Mouse (Mus musculus) adipocyte (in vitro differentiated cells): ENCODE data around the gene Cyba.

ENCODE experiments used
- DNase-seq: peaks from one replicate; pipeline ENCODE4 v3.0.0-alpha.2; 2016; ENCODE audit warnings: low spot score

The Cyba gene

DNA sequence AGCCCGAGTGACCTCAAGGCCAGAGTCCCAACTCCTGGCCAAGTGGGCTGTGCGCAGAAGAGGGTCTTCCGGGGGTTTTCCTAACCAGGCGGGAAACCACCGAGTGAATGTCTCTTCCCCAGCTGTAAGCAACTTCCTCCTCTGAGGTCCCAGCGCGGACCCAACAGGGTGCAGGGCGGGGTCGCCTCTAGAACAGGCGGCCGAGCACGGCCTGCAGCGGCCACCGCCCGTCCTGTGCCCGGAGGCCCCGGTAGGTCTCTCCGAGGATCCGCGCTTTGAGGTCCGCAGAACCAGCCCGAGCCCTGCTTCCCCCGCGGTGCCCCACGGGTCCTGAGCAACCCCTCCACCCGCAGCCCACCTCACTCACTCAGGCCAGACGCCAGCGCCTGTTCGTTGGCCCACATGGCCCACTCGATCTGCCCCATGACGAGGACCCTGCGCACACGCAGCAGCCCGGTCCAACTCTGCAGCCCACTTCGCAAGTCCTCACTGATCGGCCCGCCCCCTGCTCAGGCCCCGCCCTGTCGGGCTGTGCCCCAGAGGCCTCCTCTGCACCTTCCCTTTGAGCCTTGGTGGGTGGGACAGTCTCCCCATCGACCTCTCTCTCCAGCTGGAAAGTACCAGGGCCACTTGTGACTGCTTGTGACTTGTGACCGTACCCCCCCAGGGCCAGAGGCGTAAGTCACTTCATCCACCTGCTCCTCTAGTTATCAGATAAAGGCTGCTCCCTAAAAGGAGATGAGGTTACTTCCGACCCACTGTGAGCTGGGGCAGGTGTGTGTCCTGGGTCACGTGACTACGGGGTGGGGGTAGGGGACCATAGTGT lies at the start of gene Cyba:
TSS of gene Cyba (minus strand) at position 488 of the 826 bp plus-strand sequence.
- DNase-seq: no peak

- no peak for DNase-seq
Measured at GRCm38 (mm10) chr8:122482448-122482847, 49.7 kb upstream of the Cyba start.

- DNase-seq: peak; percentile 84
Measured at GRCm38 (mm10) chr8:122475580-122476320, 43.0 kb upstream of the Cyba start, which contains the start of the genes Rnf166 and Ctu2. TSS of gene Rnf166 (minus strand) at chr8:122476064. TSS of gene Ctu2 (plus strand) at chr8:122476143.

- peak; percentile 82 for DNase-seq
Measured at GRCm38 (mm10) chr8:122474951-122475560, 42.3 kb upstream of the Cyba start.

GRCm38 (mm10) chr8:122473911-122474421 lies 41.2 kb upstream of the Cyba start:
- no peak for DNase-seq

- no peak for DNase-seq
Measured at GRCm38 (mm10) chr8:122470691-122471090, 38.0 kb upstream of the Cyba start.

- DNase-seq: no peak
Measured at GRCm38 (mm10) chr8:122469965-122470364, 37.2 kb upstream of the Cyba start.

DNA sequence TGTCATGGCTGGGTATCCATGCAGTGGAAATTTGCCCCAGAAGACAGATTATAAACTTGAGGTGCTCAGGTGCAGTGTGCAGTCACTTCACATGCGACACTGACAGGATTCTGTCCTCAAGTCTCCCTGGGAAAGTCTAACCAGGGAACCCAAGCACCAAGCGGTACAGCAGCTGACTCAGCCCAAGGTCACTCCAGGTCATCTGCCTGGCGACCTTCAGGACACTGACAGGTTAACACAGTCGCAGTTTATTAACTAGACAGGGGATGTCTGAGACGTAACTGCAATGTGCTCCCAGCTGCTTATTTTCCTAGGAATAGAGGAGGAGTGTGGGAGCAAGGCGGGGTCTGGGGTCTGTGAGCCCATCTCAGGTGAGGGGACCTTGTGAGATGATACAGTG lies 36.7 kb upstream of the Cyba start:
- DNase-seq: no peak

- no peak for DNase-seq
Measured at GRCm38 (mm10) chr8:122467816-122468215, 35.1 kb upstream of the Cyba start.

GRCm38 (mm10) chr8:122464985-122465384 lies 32.3 kb upstream of the Cyba start:
- no peak for DNase-seq

- DNase-seq: peak; percentile 57
Measured at GRCm38 (mm10) chr8:122463651-122464640, 31.2 kb upstream of the Cyba start.

DNA sequence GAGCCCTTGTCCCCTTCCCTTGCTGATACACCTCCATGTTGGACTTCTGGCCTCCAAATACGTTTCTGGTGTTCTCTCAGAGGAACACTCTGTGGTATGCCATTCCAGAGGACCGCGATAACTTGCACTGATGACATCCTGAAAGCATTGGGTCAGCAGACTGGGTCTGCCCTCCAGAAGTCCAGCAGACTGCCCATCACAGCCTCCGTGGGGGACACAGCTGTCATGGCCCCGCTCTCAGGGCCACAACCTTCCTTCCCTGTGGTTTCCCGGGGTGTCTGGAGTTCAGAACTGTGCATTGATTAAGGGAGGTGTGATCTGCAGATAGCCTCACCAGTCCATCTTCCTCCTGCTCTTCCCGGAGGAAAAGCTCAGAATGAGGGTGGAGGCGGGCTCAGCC lies 29.8 kb upstream of the Cyba start:
- DNase-seq: no peak

- no peak for DNase-seq
Measured at GRCm38 (mm10) chr8:122461473-122462148, 28.9 kb upstream of the Cyba start.

DNA sequence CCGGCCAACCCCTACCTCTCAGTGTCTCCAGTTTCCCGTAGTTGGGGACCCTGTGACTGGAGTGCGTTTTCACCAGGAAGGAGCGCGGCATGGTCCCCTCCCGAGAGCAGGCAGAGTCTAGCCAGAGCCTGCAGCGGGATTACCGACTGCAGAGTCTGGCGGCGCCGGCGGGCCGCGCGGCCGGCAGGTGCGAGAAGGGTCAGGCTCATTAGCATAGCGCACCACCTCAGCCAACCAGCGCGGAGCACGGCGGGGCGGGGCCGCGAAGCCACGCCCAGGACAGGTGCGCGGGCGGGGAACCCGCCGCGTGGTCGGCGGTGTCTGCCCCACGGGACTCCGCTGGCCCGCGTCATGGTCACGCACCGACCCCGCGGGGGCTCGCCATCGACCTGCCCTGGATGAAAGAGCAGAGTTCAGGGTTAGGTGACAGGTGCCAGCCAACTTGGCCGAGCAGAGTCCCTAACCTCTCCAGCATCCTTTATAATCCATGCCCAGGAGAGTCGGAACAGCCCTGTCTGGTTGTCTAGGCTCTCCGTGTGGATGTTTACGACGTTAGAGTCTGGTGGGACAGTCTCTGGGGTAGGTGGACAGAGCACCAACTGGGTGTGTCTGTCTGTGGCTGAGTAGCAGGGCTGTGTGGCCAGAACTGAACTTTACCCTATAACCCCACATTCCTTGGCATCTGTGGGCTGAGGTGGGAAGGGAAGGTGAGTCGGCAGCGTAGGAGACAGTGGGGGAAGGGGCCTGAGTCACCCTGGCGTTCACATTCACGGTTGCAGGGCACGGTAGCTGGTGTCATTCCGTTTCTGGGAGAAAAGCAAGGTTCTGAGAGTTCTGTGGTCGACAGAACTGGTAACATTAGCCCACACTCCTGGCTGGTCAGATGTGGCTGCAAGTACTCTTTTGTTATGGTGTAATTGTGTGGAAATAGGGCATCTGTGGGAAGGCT lies 28.1 kb upstream of the Cyba start, which contains the start of gene Snai3:
TSS of gene Snai3 (minus strand) at position 210 of the 949 bp plus-strand sequence.
- peak; percentile 27 for DNase-seq

- DNase-seq: no peak
Measured at GRCm38 (mm10) chr8:122459990-122460389, 27.3 kb upstream of the Cyba start.

GRCm38 (mm10) chr8:122459218-122459900 lies 26.6 kb upstream of the Cyba start:
- DNase-seq: no peak

GRCm38 (mm10) chr8:122457171-122457570 lies 24.4 kb upstream of the Cyba start:
- DNase-seq: no peak

- no peak for DNase-seq
Measured at GRCm38 (mm10) chr8:122454409-122454808, 21.7 kb upstream of the Cyba start.

- DNase-seq: no peak
Measured at GRCm38 (mm10) chr8:122452154-122452553, 19.4 kb upstream of the Cyba start.
